8 mouse cellular contexts compared by ENCODE assay signal in the genomic region with DNA sequence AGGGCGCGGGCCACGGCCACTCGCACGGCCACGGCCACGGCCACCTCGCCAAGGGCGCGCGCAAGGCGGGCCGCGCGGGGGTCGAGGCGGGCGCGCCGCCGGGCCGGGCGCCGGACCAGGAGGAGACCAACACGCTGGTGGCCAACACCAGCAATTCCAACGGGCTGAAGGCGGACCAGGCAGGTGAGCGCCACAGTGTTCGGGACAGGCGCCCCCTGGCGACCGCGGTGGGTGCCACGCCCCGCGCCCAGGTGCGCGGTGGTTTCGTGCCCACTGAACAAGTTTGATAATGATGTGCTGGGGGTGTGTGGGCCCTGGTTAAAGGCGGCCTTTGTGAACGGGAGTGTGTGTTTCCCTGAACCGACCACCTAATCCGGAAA. TPM values are rescaled to one million over a fixed set of nuclear protein-coding genes. Genes with fewer than 3 reads are reported as not detected.
DNase-seq lines count a peak whose midpoint lies in the region; ATAC-seq and TF ChIP-seq lines count a peak whose summit lies in the region.

No protein-coding gene starts in this region.

- TF ChIP-seq CTCF in lung, postnatal 0 days (IDR thresholded peaks at IDR 0.05): peak; percentile 80

- under 1% methylated on average over 43 of the region's 43 CpGs for WGBS in hindbrain, embryonic 11.5 days
- under 1% methylated on average over 43 of the region's 43 CpGs for WGBS in lung, postnatal 0 days

- H3K4me3 ChIP-seq in hindbrain, embryonic 11.5 days (ENCODE audit: low read depth, low read length): peak overlapping the region; percentile 95
- H3K4me3 ChIP-seq in lung, postnatal 0 days (ENCODE audit: low read depth, low read length): peak overlapping the region; percentile 90

- peak overlapping the region; percentile 92 for H3K4me2 ChIP-seq in hindbrain, embryonic 11.5 days (replicated peaks; ENCODE audit: low read depth, low read length)
- peak overlapping the region; percentile 95 for H3K4me2 ChIP-seq in lung, postnatal 0 days (replicated peaks; ENCODE audit: low read depth, low read length)

- H3K36me3 ChIP-seq in hindbrain, embryonic 11.5 days (ENCODE audit: control insufficient read depth, insufficient read depth, low read length): no peaks in the 10 kb centered on the region
- H3K36me3 ChIP-seq in lung, postnatal 0 days (ENCODE audit: insufficient read depth, low read length): peaks cover 9% of the 10 kb centered on the region; the same call in 1 of the 2 replicates

- H3K9me3 ChIP-seq in hindbrain, embryonic 11.5 days (ENCODE audit: control insufficient read depth, low read length): no peaks in the 10 kb centered on the region
- no peaks in the 10 kb centered on the region for H3K9me3 ChIP-seq in lung, postnatal 0 days (ENCODE audit: low read length)

- H3K27me3 ChIP-seq in hindbrain, embryonic 11.5 days (ENCODE audit: control insufficient read depth, insufficient read depth, low read length): no peaks in the 10 kb centered on the region
- H3K27me3 ChIP-seq in lung, postnatal 0 days (replicated peaks; ENCODE audit: insufficient read depth, low read length): no peaks in the 10 kb centered on the region

- peaks cover 8% of the 10 kb centered on the region for H3K4me1 ChIP-seq in hindbrain, embryonic 11.5 days (replicated peaks; ENCODE audit: control insufficient read depth, insufficient read depth, low read length)
- peaks cover 9% of the 10 kb centered on the region for H3K4me1 ChIP-seq in lung, postnatal 0 days (ENCODE audit: insufficient read depth, low read depth, low read length)

- peak; percentile 90 for DNase-seq in NIH3T3 (ENCODE audit: low read depth)
- peak; percentile 91 for DNase-seq in cerebellum, postnatal 10 days
- DNase-seq in frontal cortex, postnatal 10 days (ENCODE audit: low spot score in 2 of 2): peak; percentile 67 to 73
- peak; percentile 79 for DNase-seq in hindbrain, embryonic 11.5 days (ENCODE audit: low spot score)
- peak; percentile 70 to 86 for DNase-seq in layer of hippocampus, postnatal 10 days (ENCODE audit: low spot score in 2 of 2)
- peak; percentile 70 for DNase-seq in lung, postnatal 0 days (ENCODE audit: low spot score)
- DNase-seq in ovary, postnatal 10 days (ENCODE audit: low spot score): peak; percentile 48
- DNase-seq in thymus, postnatal 10 days (ENCODE audit: low spot score in 2 of 2): peak; percentile 65 to 86

- H3K9ac ChIP-seq in hindbrain, embryonic 11.5 days (ENCODE audit: low read depth, low read length): peak overlapping the region; percentile 75
- peak overlapping the region; percentile 73 for H3K9ac ChIP-seq in lung, postnatal 0 days (replicated peaks; ENCODE audit: low read depth)

- no peak for TF ChIP-seq EP300 in lung, postnatal 0 days (IDR thresholded peaks at IDR 0.05)

- ATAC-seq in hindbrain, embryonic 11.5 days (ENCODE audit: low FRiP score): peak; percentile 26
- ATAC-seq in lung, postnatal 0 days: peak; percentile 28

- H3K27ac ChIP-seq in hindbrain, embryonic 11.5 days (ENCODE audit: low read depth, low read length): no peak overlapping the region
- peak overlapping the region; percentile 91 for H3K27ac ChIP-seq in lung, postnatal 0 days (ENCODE audit: low read length)

RNA-seq across cellular contexts. Expression of gene Slc30a1, which starts 0.9 kb away (rescaled TPM):
- polyA plus RNA-seq in hindbrain, embryonic 11.5 days (2014; fragmentation: Nextera tagmentation; extraction: Ambion mirVana): 1.9 and 2.6 TPM in 2 replicates
- 10 to 100 TPM; 27.5 to 36.4 TPM for total RNA-seq in layer of hippocampus, postnatal 10 days (2021)
- 5.2 and 5.6 TPM in 2 replicates for polyA plus RNA-seq in lung, postnatal 0 days (2015; fragmentation: Nextera tagmentation; extraction: Ambion mirVana)
